ENCODE assay signal across 8 mouse cellular contexts in the genomic region with DNA sequence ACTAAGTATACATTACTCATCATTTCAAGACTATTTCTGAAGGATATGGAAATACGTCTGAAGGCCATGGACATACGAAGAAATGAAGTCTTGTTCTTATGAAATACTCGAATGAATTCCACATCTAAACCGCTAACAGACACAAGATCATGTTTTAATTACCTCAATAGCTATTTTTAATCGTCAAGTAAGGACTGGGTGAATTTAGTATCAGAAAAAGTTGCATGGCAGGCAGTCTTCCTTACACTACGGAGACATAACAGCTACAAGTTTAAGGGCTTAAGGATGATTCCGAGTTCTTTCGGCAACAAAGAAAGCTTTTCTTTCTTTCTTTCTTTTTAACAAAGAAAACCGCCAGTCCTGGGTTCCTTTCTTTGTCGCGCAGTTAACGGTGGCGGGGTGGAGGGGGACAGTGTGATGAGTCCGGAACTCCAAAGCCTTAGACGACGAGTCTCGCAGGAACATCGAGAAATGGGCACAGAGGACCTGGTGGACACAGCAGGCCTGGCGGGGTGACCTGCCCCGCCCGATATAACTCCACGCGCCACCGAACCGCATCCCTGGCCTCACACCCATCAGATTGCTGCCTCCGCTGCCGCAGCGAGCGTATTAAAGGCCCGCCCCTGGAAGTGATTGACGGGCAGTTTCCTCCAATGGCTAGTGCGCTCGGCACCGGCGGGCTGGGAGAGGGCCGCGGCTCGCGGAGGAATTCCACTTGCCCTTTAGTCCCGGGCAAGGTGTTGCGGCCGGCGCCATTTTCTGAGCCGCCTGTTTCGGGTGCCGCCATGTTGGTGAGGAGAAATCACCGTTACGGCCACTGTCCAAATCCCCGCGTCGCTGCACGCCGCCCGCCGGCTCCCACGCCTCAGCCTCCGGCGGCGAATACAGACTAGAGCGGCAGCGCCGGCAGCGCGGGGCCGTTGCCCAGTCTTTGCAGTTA. TPM values are rescaled to one million over a fixed set of nuclear protein-coding genes. Genes with fewer than 3 reads are reported as not detected.
A peak's percentile ranks its signal among the peaks of the same experiment; 100 is the strongest.
DNase-seq lines count a peak whose midpoint lies in the region; ATAC-seq lines count a peak whose summit lies in the region.

TSS of gene Zc3h6 (plus strand) at position 762 of the 940 bp plus-strand sequence.

- peak; percentile 99 for DNase-seq in NIH3T3 (ENCODE audit: low read depth)
- DNase-seq in cerebellum, postnatal 10 days, result peak; percentile 99
- peak; percentile 95 to 98 for DNase-seq in frontal cortex, postnatal 10 days (ENCODE audit: low spot score in 2 of 2)
- peak; percentile 99 for DNase-seq in layer of hippocampus, postnatal 25 days (ENCODE audit: extremely low spot score in 1 of 2, low spot score in 1 of 2)
- DNase-seq in lung, postnatal 25 days (ENCODE audit: low spot score), result peak; percentile 98
- peak; percentile 100 for DNase-seq in retina, embryonic 14.5 days (ENCODE audit: low spot score)
- DNase-seq in thymus, postnatal 4 days, result peak; percentile 98

- ATAC-seq in hindbrain, embryonic 13.5 days (ENCODE audit: low FRiP score), result peak; percentile 98

- under 1% methylated on average over 65 of the region's 65 CpGs for WGBS in hindbrain, embryonic 13.5 days

- peak within 1 kb of the TSS; percentile 100 for H3K27ac ChIP-seq in hindbrain, embryonic 13.5 days

- H3K4me1 ChIP-seq in hindbrain, embryonic 13.5 days (replicated peaks), result peaks cover 15% of the 10 kb centered on the region

- H3K9ac ChIP-seq in hindbrain, embryonic 13.5 days, result peak within 1 kb of the TSS; percentile 100

- H3K4me2 ChIP-seq in hindbrain, embryonic 13.5 days, result peak within 1 kb of the TSS; percentile 52

- no peaks in the 10 kb centered on the region for H3K36me3 ChIP-seq in hindbrain, embryonic 13.5 days

- H3K4me3 ChIP-seq in hindbrain, embryonic 13.5 days, result peak within 1 kb of the TSS; percentile 84

- H3K9me3 ChIP-seq in hindbrain, embryonic 13.5 days, result no peaks in the 10 kb centered on the region

- no peaks in the 10 kb centered on the region for H3K27me3 ChIP-seq in hindbrain, embryonic 13.5 days

RNA-seq across cellular contexts. Expression of gene Zc3h6, which starts in this region (rescaled TPM):
- 3.5 and 3.8 TPM in 2 replicates for polyA plus RNA-seq in hindbrain, embryonic 13.5 days (2015; fragmentation: Nextera tagmentation; extraction: Ambion mirVana)
- 10 to 100 TPM; 14.7 to 17.5 TPM for total RNA-seq in layer of hippocampus, postnatal 25 days (2021)

Comparison
In these comparisons a context has a peak if more than half of its experiments do, and no peak if none do; other contexts are left out.
1. Peak in every context shown above with its lines: DNase-seq, ATAC-seq, H3K4me3 ChIP-seq and H3K27ac ChIP-seq.